ENCODE assay signal across 8 mouse cellular contexts in genomic region chr11:11836713-11837370, GRCm38 (mm10). TPM values are rescaled to one million over a fixed set of nuclear protein-coding genes. Genes with fewer than 3 reads are reported as not detected.
DNase-seq lines count a peak whose midpoint lies in the region; ATAC-seq and TF ChIP-seq lines count a peak whose summit lies in the region.

No protein-coding gene starts in this region.

- no peak for TF ChIP-seq CTCF in bone marrow, adult 2 months (IDR thresholded peaks at IDR 0.05; ENCODE audit: control insufficient read depth, insufficient read depth, low read length)
- TF ChIP-seq CTCF in liver, adult 2 months (IDR thresholded peaks at IDR 0.05; ENCODE audit: low read depth, low read length), result no peak

- DNase-seq in adrenal gland, adult 2 months, result peak; percentile 69
- no peak for DNase-seq in adrenal gland, adult 8-10 months
- peak; percentile 55 for DNase-seq in heart, postnatal 4 days
- DNase-seq in liver, adult 2 months (ENCODE audit: extremely low read depth, low read depth, low spot score), result no peak
- no peak for DNase-seq in MN1 (ENCODE audit: low spot score)
- DNase-seq in gastrocnemius, postnatal 25 days, result no peak

- WGBS in bone marrow, adult 2 months, result 4% methylated on average over 18 of the region's 18 CpGs
- 72% methylated on average over 18 of the region's 18 CpGs for WGBS in liver, adult 2 months
- 46% methylated on average over 18 of the region's 18 CpGs for WGBS in neural tube, embryonic 15.5 days

- H3K9ac ChIP-seq in liver, adult 2 months (ENCODE audit: low read depth, low read length), result peak overlapping the region; percentile 33; the same call in 1 of the 2 replicates
- no peak overlapping the region for H3K9ac ChIP-seq in neural tube, embryonic 15.5 days (replicated peaks)

- no peaks in the 10 kb centered on the region for H3K27me3 ChIP-seq in liver, adult 2 months (ENCODE audit: control insufficient read depth, insufficient read depth, low read length)
- H3K27me3 ChIP-seq in neural tube, embryonic 15.5 days (replicated peaks), result no peaks in the 10 kb centered on the region

- peaks cover 44% of the 10 kb centered on the region for H3K36me3 ChIP-seq in liver, adult 2 months (ENCODE audit: control insufficient read depth, insufficient read depth, low read length)
- no peaks in the 10 kb centered on the region for H3K36me3 ChIP-seq in neural tube, embryonic 15.5 days

- peak overlapping the region; percentile 34 for H3K4me2 ChIP-seq in neural tube, embryonic 15.5 days

- no peak for TF ChIP-seq POLR2A in bone marrow, adult 2 months (IDR thresholded peaks at IDR 0.05; ENCODE audit: borderline replicate concordance, control insufficient read depth, low read depth, low read length)
- TF ChIP-seq POLR2A in liver, adult 2 months (IDR thresholded peaks at IDR 0.05; ENCODE audit: extremely low read depth, insufficient read depth, low read length), result no peak

- H3K4me1 ChIP-seq in bone marrow, adult 2 months (ENCODE audit: control insufficient read depth, insufficient read depth, low read length), result no peaks in the 10 kb centered on the region; the same call in 1 of the 2 replicates
- H3K4me1 ChIP-seq in liver, adult 2 months (ENCODE audit: control insufficient read depth, insufficient read depth, low read length), result peaks cover 21% of the 10 kb centered on the region
- peaks cover 25% of the 10 kb centered on the region for H3K4me1 ChIP-seq in neural tube, embryonic 15.5 days

- H3K79me2 ChIP-seq in liver, adult 2 months (ENCODE audit: control insufficient read depth, insufficient read depth, low read length), result no peaks in the 10 kb centered on the region

- H3K9me3 ChIP-seq in neural tube, embryonic 15.5 days (replicated peaks), result no peaks in the 10 kb centered on the region

- no peak overlapping the region for H3K27ac ChIP-seq in bone marrow, adult 2 months (ENCODE audit: control insufficient read depth, insufficient read depth, low read depth, low read length, poor library complexity)
- peak overlapping the region; percentile 45 for H3K27ac ChIP-seq in liver, adult 2 months (replicated peaks; ENCODE audit: insufficient read depth, low read depth, low read length)
- no peak overlapping the region for H3K27ac ChIP-seq in neural tube, embryonic 15.5 days (replicated peaks)

- H3K4me3 ChIP-seq in bone marrow, adult 2 months (replicated peaks; ENCODE audit: control insufficient read depth, low read depth, low read length), result peak overlapping the region; percentile 21
- H3K4me3 ChIP-seq in liver, adult 2 months (ENCODE audit: insufficient read depth, low read depth, low read length), result peak overlapping the region; percentile 12; the same call in 1 of the 2 replicates
- no peak overlapping the region for H3K4me3 ChIP-seq in neural tube, embryonic 15.5 days (replicated peaks)

- 0 out of 2 replicates have a peak, but pooled peaks have one; percentile 19 for ATAC-seq in neural tube, embryonic 15.5 days (ENCODE audit: low FRiP score)

RNA-seq across cellular contexts. Expression of gene Fignl1, which starts 28.1 kb away (rescaled TPM):
- 1 to 10 TPM; 1.3 to 2.7 TPM for total RNA-seq in adrenal gland, adult 2 months (2021)
- 0.20 and 0.22 TPM in 2 replicates for polyA plus RNA-seq in adrenal gland, adult 2 months (2012; rRNA removed)
- total RNA-seq in adrenal gland, adult 8-10 months (2022), result 1 to 10 TPM; 1.3 to 2.8 (median 2.1) TPM
- 24.9 and 39.4 TPM in 2 replicates for polyA plus RNA-seq in bone marrow, adult 2 months (2011; ENCODE audit: insufficient read depth, insufficient read length, low replicate concordance, missing spikeins)
- 10 to 100 TPM; 18.7 to 19.9 TPM for total RNA-seq in heart, postnatal 4 days (2021)
- 0.46 and 1.3 TPM in 2 replicates for total RNA-seq in liver, adult 2 months (2014; rRNA removed)
- polyA plus RNA-seq in liver, adult 2 months (2012; rRNA removed), result 0.09 and 0.10 TPM in 2 replicates
- polyA plus RNA-seq in neural tube, embryonic 15.5 days (2015; fragmentation: Nextera tagmentation; extraction: Ambion mirVana), result 8.7 and 19.6 TPM in 2 replicates
- total RNA-seq in gastrocnemius, postnatal 25 days (2021), result under 1 TPM; 0.51 to 0.54 TPM

Comparison
In these comparisons a context has a peak if more than half of its experiments do, and no peak if none do; other contexts are left out.
1. DNase-seq: peak in adrenal gland, adult 2 months (single experiment) and heart, postnatal 4 days (single experiment); none in adrenal gland, adult 8-10 months (single experiment), liver, adult 2 months (single experiment), MN1 (single experiment) and gastrocnemius, postnatal 25 days (single experiment).